11 mouse cellular contexts compared by ENCODE assay signal in the genomic region with DNA sequence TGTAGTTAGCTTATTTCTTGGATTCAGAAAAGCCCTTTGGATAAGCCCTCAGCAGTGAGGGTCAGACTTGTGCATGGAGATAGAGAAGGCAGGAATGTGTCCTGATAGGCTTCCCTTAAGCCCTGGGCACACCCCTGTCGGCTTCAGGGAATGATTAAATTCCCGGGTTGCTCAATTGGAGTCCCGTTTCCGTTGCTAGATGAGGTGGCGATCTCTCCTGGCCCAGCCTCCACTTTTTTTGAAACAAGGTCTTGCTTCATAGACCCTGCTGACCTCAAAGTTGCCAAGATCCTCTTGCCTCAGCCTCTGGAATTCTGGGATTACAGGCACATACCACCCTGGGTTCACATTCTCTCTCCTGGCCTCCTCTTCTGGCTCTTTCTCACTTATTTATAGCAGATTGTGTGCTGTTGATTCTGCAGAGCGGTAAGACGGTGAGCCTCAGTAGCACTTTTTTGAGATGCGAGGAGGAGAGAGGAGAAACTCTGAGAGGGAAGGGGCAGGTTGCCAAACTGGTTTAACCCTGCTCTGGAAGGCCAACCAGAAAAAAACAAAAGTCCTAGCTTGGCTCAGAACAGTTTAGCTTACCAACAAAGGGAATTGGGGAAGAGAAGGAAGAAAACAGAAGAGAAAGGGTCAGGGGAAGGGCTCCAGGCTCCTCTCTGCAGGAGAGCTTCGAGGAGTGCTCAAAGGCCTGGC.
A peak's percentile ranks its signal among the peaks of the same experiment; 100 is the strongest.
DNase-seq lines count a peak whose midpoint lies in the region; ATAC-seq lines count a peak whose summit lies in the region.
"Had no signal": no experiment of that assay in that cellular context is flagged by ENCODE, and none has a peak within 500 bp of the region (broad histone marks: within the 10 kb centered on the region; RNA-seq: fewer than 3 reads in every experiment).

No protein-coding gene starts in this region.

- H3K9ac ChIP-seq in heart, embryonic 16.5 days (ENCODE audit: low read length): no peak overlapping the region
- no peak overlapping the region for H3K9ac ChIP-seq in hindbrain, embryonic 12.5 days

- H3K36me3 ChIP-seq in heart, embryonic 16.5 days (ENCODE audit: control insufficient read depth, insufficient read depth): no peaks in the 10 kb centered on the region
- no peaks in the 10 kb centered on the region for H3K36me3 ChIP-seq in hindbrain, embryonic 12.5 days

- H3K9me3 ChIP-seq in heart, embryonic 16.5 days (replicated peaks; ENCODE audit: control insufficient read depth, low read length): no peaks in the 10 kb centered on the region
- H3K9me3 ChIP-seq in hindbrain, embryonic 12.5 days (replicated peaks): no peaks in the 10 kb centered on the region

- no peak overlapping the region for H3K4me3 ChIP-seq in heart, embryonic 16.5 days (ENCODE audit: low read length)
- no peak overlapping the region for H3K4me3 ChIP-seq in hindbrain, embryonic 12.5 days

- H3K27ac ChIP-seq in heart, embryonic 16.5 days (ENCODE audit: low read length): no peak overlapping the region; the same call in 1 of the 2 replicates
- H3K27ac ChIP-seq in hindbrain, embryonic 12.5 days: no peak overlapping the region
- H3K27ac ChIP-seq: macrophage had no signal

- ATAC-seq in heart, embryonic 16.5 days (replicated peaks; ENCODE audit: extremely low read depth, insufficient read depth, low FRiP score): peak; percentile 60; the same call in 1 of the 2 replicates
- no peak for ATAC-seq in hindbrain, embryonic 12.5 days (ENCODE audit: low FRiP score)

- H3K4me2 ChIP-seq in heart, embryonic 16.5 days (ENCODE audit: low read depth, low read length): peak overlapping the region; percentile 1; the same call in 1 of the 2 replicates
- no peak overlapping the region for H3K4me2 ChIP-seq in hindbrain, embryonic 12.5 days (replicated peaks)

- peaks cover 12% of the 10 kb centered on the region for H3K4me1 ChIP-seq in heart, embryonic 16.5 days (ENCODE audit: control insufficient read depth, insufficient read depth, low read length)
- H3K4me1 ChIP-seq in hindbrain, embryonic 12.5 days: no peaks in the 10 kb centered on the region

- DNase-seq in heart, adult 18-20 months: peak; percentile 59 to 78
- no peak for DNase-seq in heart, postnatal 4 days
- DNase-seq in Muller cell, postnatal 12 days (ENCODE audit: inconsistent ontology term): peak; percentile 36
- peak; percentile 56 for DNase-seq in lung, postnatal 10 days
- no peak for DNase-seq in MN1 (ENCODE audit: low spot score)
- no peak for DNase-seq in layer of hippocampus, adult 11-12 months (ENCODE audit: low spot score)
- DNase-seq: cerebellum, adult 11 months; kidney, adult 18-20 months had no signal

- H3K27me3 ChIP-seq in heart, embryonic 16.5 days (ENCODE audit: control insufficient read depth, insufficient read depth, low read length): no peaks in the 10 kb centered on the region
- H3K27me3 ChIP-seq in hindbrain, embryonic 12.5 days: no peaks in the 10 kb centered on the region

- 11% methylated on average over 9 of the region's 9 CpGs for WGBS in heart, embryonic 16.5 days
- 19% methylated on average over 9 of the region's 9 CpGs for WGBS in hindbrain, embryonic 12.5 days

Comparison
In these comparisons a context has a peak if more than half of its experiments do, and no peak if none do; other contexts are left out.
1. DNase-seq: peak in heart, adult 18-20 months (2 of 2), Muller cell, postnatal 12 days (single experiment) and lung, postnatal 10 days (single experiment); none in heart, postnatal 4 days (single experiment), MN1 (single experiment) and layer of hippocampus, adult 11-12 months (single experiment).